Mouse (Mus musculus) limb, embryonic 14.5 days (tissue): ENCODE data around the gene Limk1. TPM values are rescaled to one million over a fixed set of nuclear protein-coding genes. Genes with fewer than 3 reads are reported as not detected.

ENCODE experiments used
- ATAC-seq: fragments of 200-750 bp; cut with Nextera tagmentation; 2 replicates; pipeline ENCODE4 v1.8.0; 2017; ENCODE audit warnings: low read depth, moderate number of reproducible peaks, moderate TSS enrichment; ENCODE audit not compliant: low FRiP score
- DNase-seq: peaks from one replicate; pipeline ENCODE4 v3.0.0-alpha.2; 2015; ENCODE audit warnings: low spot score
- H3K27ac ChIP-seq: fragments of 300-500 bp; sonication (generic); replicated peaks from 2 replicates; pipeline ENCODE4 v1.5.1; 2014; ENCODE audit warnings: low read depth, mild to moderate bottlenecking, low read length, moderate library complexity, mixed read lengths
- H3K27me3 ChIP-seq: fragments of 300-500 bp; sonication (generic); 2 replicates; pipeline ENCODE4 v1.6.1; 2014; ENCODE audit warnings: low read length, mixed read lengths; ENCODE audit not compliant: control insufficient read depth, insufficient read depth
- H3K36me3 ChIP-seq: fragments of 300-500 bp; sonication (generic); 2 replicates; pipeline ENCODE4 v1.6.1; 2014; ENCODE audit warnings: mild to moderate bottlenecking, low read length, moderate library complexity, mixed read lengths; ENCODE audit not compliant: control insufficient read depth, insufficient read depth
- H3K4me1 ChIP-seq: fragments of 300-500 bp; sonication (generic); 2 replicates; pipeline ENCODE4 v1.6.1; 2014; ENCODE audit warnings: antibody characterized with exemption, low read length, mixed read lengths; ENCODE audit not compliant: control insufficient read depth, insufficient read depth
- H3K4me2 ChIP-seq: fragments of 300-500 bp; sonication (generic); replicated peaks from 2 replicates; pipeline ENCODE4 v1.6.1; 2014; ENCODE audit warnings: low read depth, mild to moderate bottlenecking, low read length, moderate library complexity; ENCODE audit not compliant: severe bottlenecking
- H3K4me3 ChIP-seq: fragments of 300-500 bp; sonication (generic); replicated peaks from 2 replicates; pipeline ENCODE4 v1.5.1; 2014; ENCODE audit warnings: low read length
- H3K9ac ChIP-seq: fragments of 300-500 bp; sonication (generic); 2 replicates; pipeline ENCODE4 v1.6.1; 2014; ENCODE audit warnings: mild to moderate bottlenecking, low read depth, low read length, moderate library complexity; ENCODE audit not compliant: severe bottlenecking
- H3K9me3 ChIP-seq: fragments of 300-500 bp; sonication (generic); 2 replicates; pipeline ENCODE4 v1.6.1; 2016; ENCODE audit warnings: low read length; ENCODE audit not compliant: control insufficient read depth
- POLR2A ChIP-seq: fragments of 200-500 bp; IDR thresholded peaks from 2 replicates; pipeline ENCODE4 v1.8.0; 2012; ENCODE audit warnings: inconsistent platforms, mild to moderate bottlenecking, moderate library complexity, borderline replicate concordance; ENCODE audit not compliant: insufficient read depth, insufficient read length; ENCODE audit errors: extremely low read depth
- WGBS: fragments of 180-500 bp; shearing (Covaris S2); extraction: QIAGEN DNeasy Blood & Tissue Kit; methylation state at CpG from one replicate; pipeline ENCODE4 v1.1.7; 2014; 5-methylcytosine and 5-hydroxymethylcytosine counted together
- polyA plus RNA-seq, 2 experiments: library from polyadenylated mRNA; depleted of rRNA in 1 of 2; stranded (reverse) in 1 of 2; unstranded in 1 of 2; fragments of >200 nt; fragmentation: Nextera tagmentation in 1 of 2; extraction: Ambion mirVana in 1 of 2; gene quantifications; 2 replicates each; pipeline versions ENCODE4 v1.2.1 to v1.2.3; 2012 to 2014

Limk1 gene
- polyA plus RNA-seq, 2 experiments: 8.6 to 31.9 TPM

- no peaks in the 10 kb centered on the region for H3K4me1 ChIP-seq
- DNase-seq: no peak
- no peak overlapping the region for H3K27ac ChIP-seq
- peaks cover 33% of the 10 kb centered on the region for H3K36me3 ChIP-seq
- 88% methylated on average over 8 of the region's 8 CpGs for WGBS
- H3K27me3 ChIP-seq: no peaks in the 10 kb centered on the region
- H3K4me3 ChIP-seq: no peak overlapping the region
- no peaks in the 10 kb centered on the region for H3K9me3 ChIP-seq
- ATAC-seq: no peak
- H3K4me2 ChIP-seq: no peak overlapping the region
- H3K9ac ChIP-seq: no peak overlapping the region
- TF ChIP-seq POLR2A: no peak
These were observed 74.1 kb downstream of the Limk1 start for GRCm38 (mm10) chr5:134614296-134614695.

GRCm38 (mm10) chr5:134613727-134614126 lies 74.7 kb downstream of the Limk1 start:
- TF ChIP-seq POLR2A: no peak
- no peaks in the 10 kb centered on the region for H3K9me3 ChIP-seq
- DNase-seq: no peak
- no peak overlapping the region for H3K4me3 ChIP-seq
- no peak overlapping the region for H3K9ac ChIP-seq
- no peaks in the 10 kb centered on the region for H3K27me3 ChIP-seq
- no peaks in the 10 kb centered on the region for H3K4me1 ChIP-seq
- H3K27ac ChIP-seq: no peak overlapping the region; the same call in 1 of the 2 replicates
- ATAC-seq: no peak
- 90% methylated on average over 7 of the region's 9 CpGs for WGBS
- H3K36me3 ChIP-seq: peaks cover 27% of the 10 kb centered on the region
- H3K4me2 ChIP-seq: no peak overlapping the region

GRCm38 (mm10) chr5:134611810-134612521 lies 76.4 kb downstream of the Limk1 start:
- peaks cover 11% of the 10 kb centered on the region for H3K36me3 ChIP-seq
- H3K9me3 ChIP-seq: no peaks in the 10 kb centered on the region
- H3K9ac ChIP-seq: no peak overlapping the region
- H3K4me2 ChIP-seq: no peak overlapping the region
- H3K4me1 ChIP-seq: no peaks in the 10 kb centered on the region
- no peak for DNase-seq
- H3K27ac ChIP-seq: no peak overlapping the region
- 55% methylated on average over 8 of the region's 8 CpGs for WGBS
- H3K27me3 ChIP-seq: no peaks in the 10 kb centered on the region
- H3K4me3 ChIP-seq: no peak overlapping the region
- no peak for TF ChIP-seq POLR2A
- no peak for ATAC-seq

DNA sequence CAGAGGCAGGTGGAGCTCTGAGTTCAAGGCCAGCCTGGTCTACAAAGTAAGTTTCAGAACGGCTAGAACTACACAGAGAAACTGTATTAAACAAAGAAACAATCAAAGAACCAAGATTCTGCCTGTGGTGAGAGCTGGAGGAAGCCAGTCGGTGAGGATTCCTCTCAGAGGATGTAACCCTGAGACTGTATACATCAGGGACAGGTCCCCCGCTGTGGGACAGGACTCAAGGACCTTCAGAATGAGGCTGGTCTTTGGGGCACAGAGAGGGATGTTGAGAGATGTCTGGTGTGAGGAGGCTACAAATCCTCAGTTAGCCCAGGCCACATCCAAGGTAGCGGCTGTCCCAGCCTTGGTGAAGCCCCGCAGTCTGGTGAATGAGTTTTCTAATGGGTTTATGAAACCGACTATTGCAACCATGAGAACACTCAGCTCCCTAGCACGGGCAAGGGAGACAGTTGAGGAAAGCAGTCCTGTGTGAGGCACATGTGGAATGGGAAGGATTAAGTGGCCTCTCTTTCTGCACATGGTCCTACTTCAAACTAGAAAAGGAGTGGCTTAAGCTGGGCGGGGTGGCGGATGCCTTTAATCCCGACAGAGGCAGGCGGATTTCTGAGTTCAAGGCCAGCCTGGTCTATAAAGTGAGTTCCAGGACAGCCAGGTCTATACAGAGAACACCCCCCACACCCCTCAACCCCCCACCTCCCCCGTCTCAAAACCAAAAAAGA lies 78.3 kb downstream of the Limk1 start:
- no peaks in the 10 kb centered on the region for H3K9me3 ChIP-seq
- no peak for TF ChIP-seq POLR2A
- no peak overlapping the region for H3K27ac ChIP-seq
- H3K9ac ChIP-seq: no peak overlapping the region
- DNase-seq (no peak), ATAC-seq (no peak)
- H3K4me3 ChIP-seq: no peak overlapping the region
- no peaks in the 10 kb centered on the region for H3K4me1 ChIP-seq
- WGBS: 86% methylated on average over 12 of the region's 12 CpGs
- no peaks in the 10 kb centered on the region for H3K27me3 ChIP-seq
- H3K36me3 ChIP-seq: 0 out of 2 replicates have a peak, but pooled peaks cover under 1% of the 10 kb centered on the region
- no peak overlapping the region for H3K4me2 ChIP-seq

- no peak overlapping the region for H3K4me2 ChIP-seq
- peak; percentile 15 for DNase-seq
These were observed 81.3 kb downstream of the Limk1 start for GRCm38 (mm10) chr5:134607121-134607520.

More at GRCm38 (mm10) chr5:134607121-134607520, 81.3 kb downstream of the Limk1 start:
- no peak for ATAC-seq
- 50% methylated on average over 5 of the region's 5 CpGs for WGBS
- Histone ChIP-seq H3K4me3 (no peak overlapping the region), H3K4me1 (no peaks in the 10 kb centered on the region), H3K9ac (no peak overlapping the region), H3K27ac (no peak overlapping the region), H3K36me3 (no peaks in the 10 kb centered on the region), H3K9me3 (no peaks in the 10 kb centered on the region), H3K27me3 (no peaks in the 10 kb centered on the region)
- no peak for TF ChIP-seq POLR2A
